Mouse (Mus musculus) embryonic facial prominence, embryonic 13.5 days (tissue): ENCODE measurements around the gene Khsrp. TPM values are rescaled to one million over a fixed set of nuclear protein-coding genes. Genes with fewer than 3 reads are reported as not detected.
A peak's percentile ranks its signal among the peaks of the same experiment; 100 is the strongest.

ENCODE experiments used
- ATAC-seq: fragments of 200-750 bp; cut with Nextera tagmentation; 2 replicates; pipeline ENCODE4 v1.8.0; 2017; ENCODE audit warnings: low read depth; ENCODE audit not compliant: insufficient number of reproducible peaks, insufficient read depth, low FRiP score, low TSS enrichment
- H3K27ac ChIP-seq: fragments of 300-500 bp; sonication (generic); 2 replicates; pipeline ENCODE4 v1.5.1; 2015; ENCODE audit warnings: moderate library complexity, mild to moderate bottlenecking, inconsistent platforms
- H3K27me3 ChIP-seq: fragments of 300-500 bp; sonication (generic); 2 replicates; pipeline ENCODE4 v1.6.1; 2015; ENCODE audit warnings: mild to moderate bottlenecking, inconsistent platforms
- H3K36me3 ChIP-seq: fragments of 300-500 bp; sonication (generic); 2 replicates; pipeline ENCODE4 v1.6.1; 2015; ENCODE audit warnings: mild to moderate bottlenecking, inconsistent platforms
- H3K4me1 ChIP-seq: fragments of 300-500 bp; sonication (generic); 2 replicates; pipeline ENCODE4 v1.6.1; 2015; ENCODE audit warnings: inconsistent platforms
- H3K4me2 ChIP-seq: fragments of 300-500 bp; sonication (generic); 2 replicates; pipeline ENCODE4 v1.6.1; 2015; ENCODE audit warnings: moderate library complexity, mild to moderate bottlenecking, inconsistent platforms
- H3K4me3 ChIP-seq: fragments of 300-500 bp; sonication (generic); 2 replicates; pipeline ENCODE4 v1.5.1; 2015; ENCODE audit warnings: mild to moderate bottlenecking, inconsistent platforms
- H3K9ac ChIP-seq: fragments of 300-500 bp; sonication (generic); 2 replicates; pipeline ENCODE4 v1.6.1; 2015; ENCODE audit warnings: mild to moderate bottlenecking, inconsistent platforms
- H3K9me3 ChIP-seq: fragments of 300-500 bp; sonication (generic); 2 replicates; pipeline ENCODE4 v1.6.1; 2016; ENCODE audit warnings: inconsistent platforms
- WGBS: fragments of 180-500 bp; shearing (Covaris S2); methylation state at CpG from one replicate; pipeline ENCODE4 v1.1.7; 2015; ENCODE audit warnings: mixed read lengths; 5-methylcytosine and 5-hydroxymethylcytosine counted together
- polyA plus RNA-seq: library from polyadenylated mRNA; unstranded; fragments of >200 nt; fragmentation: Nextera tagmentation; extraction: Ambion mirVana; gene quantifications from 2 replicates; pipeline ENCODE4 v1.2.1, GENCODE M21; 2015

Khsrp gene
- polyA plus RNA-seq, 1 experiment from 2014 or later: 45.7 TPM

DNA sequence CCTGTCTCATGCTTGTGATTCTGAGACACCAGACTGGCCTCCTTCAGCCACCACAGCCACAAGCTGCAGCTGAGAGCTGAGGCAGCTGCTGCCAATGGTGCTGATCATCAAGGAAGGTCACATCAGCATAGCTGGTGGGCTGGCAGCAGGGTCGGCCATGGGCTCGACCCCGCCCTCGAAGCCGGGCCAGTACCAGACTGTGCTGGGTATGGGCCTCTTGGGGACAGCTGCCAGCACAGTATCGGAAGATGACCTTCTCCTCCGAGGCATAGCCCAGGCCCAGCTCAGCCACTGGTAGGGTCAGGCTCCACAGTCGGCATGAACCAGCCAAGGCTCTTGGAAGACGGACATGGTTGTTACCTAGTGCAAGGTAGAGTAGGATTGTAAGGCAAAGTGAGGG lies 31.9 kb downstream of the Khsrp start:
- no peak for ATAC-seq
- Histone ChIP-seq H3K9ac (no peak overlapping the region), H3K36me3 (peaks cover 66% of the 10 kb centered on the region), H3K27me3 (no peaks in the 10 kb centered on the region), H3K4me3 (no peak overlapping the region), H3K9me3 (no peaks in the 10 kb centered on the region), H3K4me2 (no peak overlapping the region), H3K4me1 (peaks cover 9% of the 10 kb centered on the region), H3K27ac (no peak overlapping the region)
- 96% methylated on average over 9 of the region's 9 CpGs for WGBS

DNA sequence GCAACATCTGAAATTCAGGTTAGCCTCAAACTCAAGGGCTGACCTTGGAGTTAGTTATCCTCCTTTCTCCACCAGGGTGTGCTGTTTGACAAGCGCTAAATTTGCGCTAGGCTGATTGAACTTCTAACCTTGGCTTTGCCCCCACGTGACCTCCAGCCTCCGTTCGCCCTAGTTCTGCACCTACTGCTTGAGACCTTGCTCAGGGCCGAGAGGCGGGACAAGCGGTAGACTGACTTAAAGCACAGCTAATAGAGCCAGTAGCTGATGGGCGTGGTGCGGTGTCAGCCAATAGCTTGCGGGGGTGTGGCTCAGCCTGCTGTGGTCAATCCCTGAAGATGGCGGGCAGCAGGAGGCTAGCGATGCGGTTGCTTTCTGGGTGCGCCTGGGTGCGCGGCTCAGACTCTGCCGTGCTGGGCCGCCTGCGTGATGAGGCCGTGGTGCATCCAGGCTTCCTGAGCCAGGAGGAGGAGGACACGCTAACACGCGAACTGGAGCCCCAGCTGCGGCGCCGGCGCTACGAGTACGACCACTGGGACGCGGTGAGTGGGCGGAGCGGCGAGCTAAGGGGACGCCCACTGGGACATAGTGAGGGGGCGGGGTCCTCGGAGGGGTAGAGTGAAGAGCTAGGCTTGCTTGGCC lies 34.2 kb downstream of the Khsrp start, which contains the start of gene Alkbh7:
Alkbh7 (plus strand) TSS at position 311 of the 639 bp plus-strand sequence.
- H3K27me3 ChIP-seq: no peaks in the 10 kb centered on the region
- peak within 1 kb of the TSS; percentile 82 for H3K4me3 ChIP-seq
- H3K4me2 ChIP-seq: peak within 1 kb of the TSS; percentile 76
- H3K9ac ChIP-seq: peak within 1 kb of the TSS; percentile 77
- peaks cover 67% of the 10 kb centered on the region for H3K36me3 ChIP-seq
- peak within 1 kb of the TSS; percentile 74 for H3K27ac ChIP-seq
- under 1% methylated on average over 38 of the region's 38 CpGs for WGBS
- H3K4me1 ChIP-seq: peaks cover 9% of the 10 kb centered on the region
- ATAC-seq: peak; percentile 96
- no peaks in the 10 kb centered on the region for H3K9me3 ChIP-seq

DNA sequence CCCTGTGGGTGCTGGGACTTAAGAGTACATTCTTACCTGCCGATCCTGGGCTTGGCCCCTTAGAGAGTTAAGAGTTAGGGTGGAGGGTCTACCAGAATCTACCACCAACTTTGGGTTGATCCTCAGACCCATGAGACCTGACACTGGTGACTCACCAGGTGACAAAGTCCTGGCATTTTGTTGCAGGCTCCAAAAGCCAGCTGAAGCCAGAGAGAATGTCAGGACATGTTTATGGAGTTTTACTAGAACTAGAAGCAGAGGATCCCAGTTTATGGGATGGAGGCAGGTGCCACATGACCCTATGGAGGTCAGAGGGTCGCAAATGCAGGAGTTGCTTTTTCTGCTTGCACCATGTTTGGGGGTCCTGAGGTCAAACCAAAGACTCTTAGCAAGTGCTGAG lies 34.8 kb downstream of the Khsrp start:
- 71% methylated on average over 2 of the region's 2 CpGs for WGBS
- Histone ChIP-seq H3K9me3 (no peaks in the 10 kb centered on the region), H3K9ac (no peak overlapping the region), H3K4me1 (peaks cover 14% of the 10 kb centered on the region), H3K27ac (no peak overlapping the region), H3K4me2 (peak overlapping the region; percentile 76), H3K36me3 (peaks cover 72% of the 10 kb centered on the region), H3K27me3 (no peaks in the 10 kb centered on the region), H3K4me3 (peak overlapping the region; percentile 82)
- ATAC-seq: no peak

- ATAC-seq: no peak
- H3K9me3 ChIP-seq: no peaks in the 10 kb centered on the region
- no peak overlapping the region for H3K4me3 ChIP-seq
- no peak overlapping the region for H3K4me2 ChIP-seq
- H3K27ac ChIP-seq: no peak overlapping the region
- peaks cover 66% of the 10 kb centered on the region for H3K36me3 ChIP-seq
- H3K9ac ChIP-seq: no peak overlapping the region
- H3K27me3 ChIP-seq: no peaks in the 10 kb centered on the region
- peaks cover 20% of the 10 kb centered on the region for H3K4me1 ChIP-seq
- WGBS: 88% methylated on average over 8 of the region's 8 CpGs
Observed at GRCm38 (mm10) chr17:56995046-56995445, 36.3 kb downstream of the Khsrp start.

DNA sequence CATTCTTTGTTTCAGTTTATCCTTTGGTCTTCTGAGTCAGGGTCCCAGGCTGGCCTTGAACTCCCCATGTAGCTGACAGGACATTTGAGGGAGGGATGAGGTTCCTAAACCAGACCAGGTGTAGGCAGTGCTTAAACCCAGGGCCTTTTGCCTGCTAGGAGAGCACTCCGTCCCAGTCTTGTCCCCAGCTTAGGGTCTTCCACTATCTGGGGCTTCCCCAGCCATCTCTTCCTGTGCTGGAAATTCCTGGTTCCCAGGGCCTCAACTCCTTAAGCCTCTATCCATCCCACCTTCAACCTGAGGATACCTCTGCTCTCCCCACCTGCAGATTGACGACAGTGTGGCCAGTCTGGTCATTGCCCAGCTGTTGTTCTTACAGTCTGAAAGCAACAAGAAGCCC lies 40.4 kb downstream of the Khsrp start:
- WGBS: 67% methylated on average over 2 of the region's 2 CpGs
- peak overlapping the region; percentile 85 for H3K9ac ChIP-seq
- peaks cover 11% of the 10 kb centered on the region for H3K4me1 ChIP-seq
- no peak for ATAC-seq
- no peak overlapping the region for H3K27ac ChIP-seq
- no peaks in the 10 kb centered on the region for H3K27me3 ChIP-seq
- peaks cover 43% of the 10 kb centered on the region for H3K36me3 ChIP-seq
- peak overlapping the region; percentile 90 for H3K4me3 ChIP-seq
- peak overlapping the region; percentile 81 for H3K4me2 ChIP-seq
- H3K9me3 ChIP-seq: no peaks in the 10 kb centered on the region

DNA sequence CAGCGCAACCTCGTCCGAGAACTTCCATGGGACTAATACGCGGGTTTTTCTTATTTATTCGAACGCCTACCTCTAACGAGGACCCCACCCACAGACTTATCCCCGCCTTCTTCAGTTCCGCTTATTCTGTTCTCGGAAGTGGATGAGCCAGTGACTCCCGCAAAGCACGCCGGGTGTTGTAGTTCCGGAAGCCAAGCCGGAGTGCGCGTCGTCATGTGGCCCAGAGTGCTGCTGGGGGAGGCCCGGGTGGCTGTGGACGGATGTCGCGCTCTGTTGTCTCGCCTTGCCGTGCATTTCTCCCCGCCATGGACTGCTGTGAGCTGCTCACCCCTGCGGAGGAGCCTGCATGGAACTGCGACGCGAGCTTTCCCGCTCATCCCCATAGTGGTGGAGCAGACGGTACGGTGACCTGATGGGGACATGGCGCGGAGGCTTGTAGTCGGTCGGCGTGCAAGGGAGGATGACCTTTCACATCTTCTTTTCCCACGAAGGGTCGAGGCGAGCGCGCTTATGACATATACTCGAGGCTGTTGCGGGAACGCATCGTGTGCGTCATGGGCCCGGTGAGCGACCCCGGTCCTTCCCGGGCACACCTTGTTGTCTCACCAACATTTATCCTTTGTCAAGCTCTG lies 41.1 kb downstream of the Khsrp start, which contains the start of gene Clpp:
Clpp (plus strand) TSS at position 191 of the 632 bp plus-strand sequence.
- H3K27me3 ChIP-seq: no peaks in the 10 kb centered on the region
- ATAC-seq: peak; percentile 90
- peaks cover 11% of the 10 kb centered on the region for H3K4me1 ChIP-seq
- no peaks in the 10 kb centered on the region for H3K9me3 ChIP-seq
- peak within 1 kb of the TSS; percentile 90 for H3K4me3 ChIP-seq
- peak within 1 kb of the TSS; percentile 81 for H3K4me2 ChIP-seq
- peak within 1 kb of the TSS; percentile 85 for H3K9ac ChIP-seq
- under 1% methylated on average over 52 of the region's 52 CpGs for WGBS
- peak within 1 kb of the TSS; percentile 77 for H3K27ac ChIP-seq
- peaks cover 36% of the 10 kb centered on the region for H3K36me3 ChIP-seq

GRCm38 (mm10) chr17:56989467-56990114 lies 41.7 kb downstream of the Khsrp start:
- H3K27ac ChIP-seq: peak overlapping the region; percentile 77
- peaks cover 30% of the 10 kb centered on the region for H3K36me3 ChIP-seq
- H3K27me3 ChIP-seq: no peaks in the 10 kb centered on the region
- 3% methylated on average over 25 of the region's 25 CpGs for WGBS
- H3K4me2 ChIP-seq: peak overlapping the region; percentile 81
- peaks cover 11% of the 10 kb centered on the region for H3K4me1 ChIP-seq
- no peaks in the 10 kb centered on the region for H3K9me3 ChIP-seq
- ATAC-seq: peak; percentile 84
- H3K4me3 ChIP-seq: peak overlapping the region; percentile 90
- H3K9ac ChIP-seq: peak overlapping the region; percentile 85

- Histone ChIP-seq H3K9me3 (no peaks in the 10 kb centered on the region), H3K4me1 (peaks cover 11% of the 10 kb centered on the region), H3K4me3 (peak overlapping the region; percentile 90), H3K36me3 (peaks cover 23% of the 10 kb centered on the region), H3K27ac (no peak overlapping the region; the same call in 1 of the 2 replicates), H3K9ac (peak overlapping the region; percentile 85; the same call in 1 of the 2 replicates), H3K27me3 (no peaks in the 10 kb centered on the region), H3K4me2 (peak overlapping the region; percentile 81)
- 64% methylated on average over 7 of the region's 7 CpGs for WGBS
- ATAC-seq: no peak
Observed at GRCm38 (mm10) chr17:56988921-56989430, 42.3 kb downstream of the Khsrp start.

GRCm38 (mm10) chr17:56988441-56988840 lies 42.9 kb downstream of the Khsrp start:
- 83% methylated on average over 7 of the region's 7 CpGs for WGBS
- Histone ChIP-seq H3K36me3 (peaks cover 18% of the 10 kb centered on the region), H3K9me3 (no peaks in the 10 kb centered on the region), H3K4me2 (no peak overlapping the region), H3K4me1 (peaks cover 11% of the 10 kb centered on the region), H3K9ac (no peak overlapping the region), H3K27ac (no peak overlapping the region), H3K27me3 (no peaks in the 10 kb centered on the region), H3K4me3 (no peak overlapping the region)
- no peak for ATAC-seq

GRCm38 (mm10) chr17:56986105-56986805 lies 45.1 kb downstream of the Khsrp start:
- Histone ChIP-seq H3K27me3 (no peaks in the 10 kb centered on the region), H3K36me3 (no peaks in the 10 kb centered on the region; the same call in 1 of the 2 replicates), H3K27ac (no peak overlapping the region), H3K4me2 (no peak overlapping the region), H3K9ac (no peak overlapping the region), H3K4me3 (no peak overlapping the region), H3K4me1 (peaks cover 6% of the 10 kb centered on the region), H3K9me3 (no peaks in the 10 kb centered on the region)
- 69% methylated on average over 3 of the region's 3 CpGs for WGBS
- no peak for ATAC-seq

- no peaks in the 10 kb centered on the region for H3K27me3 ChIP-seq
- H3K27ac ChIP-seq: no peak overlapping the region
- H3K9me3 ChIP-seq: no peaks in the 10 kb centered on the region
- no peak overlapping the region for H3K9ac ChIP-seq
- no peak overlapping the region for H3K4me2 ChIP-seq
- ATAC-seq: no peak
- 71% methylated on average over 3 of the region's 3 CpGs for WGBS
- H3K36me3 ChIP-seq: no peaks in the 10 kb centered on the region
- no peaks in the 10 kb centered on the region for H3K4me1 ChIP-seq
- H3K4me3 ChIP-seq: no peak overlapping the region
Observed at GRCm38 (mm10) chr17:56985656-56986055, 45.7 kb downstream of the Khsrp start.
